Mouse (Mus musculus): ENCODE results near the gene Ces2e. TPM values are rescaled to one million over a fixed set of nuclear protein-coding genes. Genes with fewer than 3 reads are reported as not detected.

Ces2e gene
- polyA plus RNA-seq, 1 experiment from 2014 or later: 0.73 TPM

DNA sequence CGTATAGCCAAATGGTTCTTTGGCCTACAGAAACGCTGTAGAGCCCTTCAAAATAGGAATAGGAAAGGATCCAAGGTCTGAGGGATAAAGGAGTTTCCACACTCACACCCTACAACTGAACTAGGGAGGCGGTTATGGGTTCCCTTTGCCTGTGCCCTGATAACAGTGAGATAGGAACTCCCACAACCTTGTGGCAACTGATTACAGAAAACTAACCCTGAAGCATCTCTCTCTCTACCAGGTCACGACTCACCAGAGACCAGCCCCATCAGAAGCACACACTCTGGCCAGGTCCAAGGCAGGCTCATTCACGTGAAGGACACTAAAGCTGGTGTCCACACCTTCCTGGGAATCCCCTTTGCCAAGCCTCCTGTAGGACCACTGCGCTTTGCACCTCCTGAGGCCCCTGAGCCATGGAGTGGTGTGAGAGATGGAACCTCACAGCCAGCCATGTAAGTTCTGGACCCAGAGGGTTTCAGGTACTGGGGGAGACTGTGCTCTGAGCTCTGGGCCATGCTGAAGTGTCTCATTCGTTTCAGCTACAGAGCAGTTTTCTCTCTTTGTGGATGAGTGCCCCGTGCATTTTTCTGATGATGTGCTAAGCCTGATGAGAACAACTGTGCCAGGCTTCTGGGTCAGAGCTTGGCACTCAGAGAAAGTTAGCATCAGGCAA is 36.3 kb downstream of the Ces2e start:
- ATAC-seq (ENCODE audit: low read depth) (peak; percentile 99), DNase-seq (peak; percentile 63)
- Histone ChIP-seq H3K4me3 (replicated peaks) (peak overlapping the region; percentile 61), H3K27me3 (no peaks in the 10 kb centered on the region), H3K4me1 (replicated peaks) (peaks cover 33% of the 10 kb centered on the region), H3K9me3 (replicated peaks) (no peaks in the 10 kb centered on the region), H3K27ac (peak overlapping the region; percentile 88), H3K9ac (peak overlapping the region; percentile 77), H3K4me2 (peak overlapping the region; percentile 64), H3K36me3 (peaks cover 35% of the 10 kb centered on the region)
- WGBS (ENCODE audit: insufficient replicate concordance): 32% methylated on average over 8 of the region's 8 CpGs

DNA sequence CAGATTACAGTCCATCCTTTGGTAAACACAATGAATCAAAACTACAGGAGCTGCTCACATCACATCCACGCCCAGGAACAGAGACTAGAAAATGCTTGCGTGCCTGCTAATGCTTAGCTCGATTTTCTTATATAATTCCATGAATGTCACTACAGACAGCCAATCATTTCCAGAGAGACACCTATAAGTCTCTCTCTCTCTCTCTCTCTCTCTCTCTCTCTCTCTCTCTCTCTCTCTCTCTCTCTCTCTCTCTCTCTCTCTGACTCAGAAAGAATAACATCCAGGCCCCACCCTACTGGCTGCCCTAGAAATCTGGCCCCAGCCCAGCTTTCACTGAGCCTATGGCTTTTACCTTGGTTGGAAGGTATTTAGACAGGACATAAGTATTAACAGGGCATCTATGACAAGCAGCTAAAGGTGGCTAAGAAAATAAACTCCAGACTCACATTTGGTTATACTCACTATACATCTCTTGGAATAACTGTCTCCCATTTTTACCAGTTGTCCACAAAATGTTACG is 37.4 kb downstream of the Ces2e start:
- Histone ChIP-seq H3K9ac (peak overlapping the region; percentile 77), H3K36me3 (peaks cover 45% of the 10 kb centered on the region), H3K4me2 (peak overlapping the region; percentile 64), H3K9me3 (replicated peaks) (no peaks in the 10 kb centered on the region), H3K4me3 (replicated peaks) (peak overlapping the region; percentile 61), H3K4me1 (replicated peaks) (peaks cover 33% of the 10 kb centered on the region), H3K27me3 (no peaks in the 10 kb centered on the region), H3K27ac (peak overlapping the region; percentile 88)
- DNase-seq (peak; percentile 1), ATAC-seq (ENCODE audit: low read depth) (no peak)
- 53% methylated on average over 4 of the region's 4 CpGs for WGBS (ENCODE audit: insufficient replicate concordance)

DNA sequence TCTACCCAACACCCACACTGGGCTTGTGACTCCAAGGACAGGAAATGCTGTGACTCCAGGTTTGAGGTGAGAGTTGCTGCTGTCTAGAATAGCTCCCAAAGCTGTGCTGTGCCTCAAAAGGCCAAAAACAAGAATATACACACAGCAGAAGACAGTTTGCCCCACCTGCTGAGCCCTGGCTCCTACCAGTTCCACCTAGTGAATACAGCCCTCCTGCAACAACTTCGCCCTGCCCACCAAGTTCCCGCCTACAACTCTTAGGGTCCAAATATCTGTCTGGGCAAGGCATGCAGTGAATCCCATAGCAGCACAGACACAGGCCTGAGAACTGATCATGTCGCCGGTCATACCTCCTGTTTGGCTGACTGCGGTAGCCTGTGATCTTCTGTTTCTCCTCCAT is 58.1 kb downstream of the Ces2e start:
- Histone ChIP-seq H3K4me1 (replicated peaks) (no peaks in the 10 kb centered on the region), H3K4me2 (no peak overlapping the region), H3K27ac (no peak overlapping the region), H3K9me3 (replicated peaks) (no peaks in the 10 kb centered on the region), H3K4me3 (replicated peaks) (no peak overlapping the region), H3K9ac (no peak overlapping the region), H3K27me3 (no peaks in the 10 kb centered on the region), H3K36me3 (no peaks in the 10 kb centered on the region)
- DNase-seq: no peak
- no peak for ATAC-seq (ENCODE audit: low read depth)
- 71% methylated on average over 5 of the region's 5 CpGs for WGBS (ENCODE audit: insufficient replicate concordance)

Other genes starting within 250 kb of the Ces2e start
- 5.9 and 6.7 TPM in 2 replicates for gene Ces2a, start 192.3 kb upstream of the Ces2e start, polyA plus RNA-seq (2015; fragmentation: Nextera tagmentation; extraction: Ambion mirVana)
- gene Ces2b, start 94.7 kb upstream of the Ces2e start, polyA plus RNA-seq (2015; fragmentation: Nextera tagmentation; extraction: Ambion mirVana): 0.06 and 0.16 TPM in 2 replicates
- not detected in 2 replicates for gene Ces2c, start 79.2 kb upstream of the Ces2e start, polyA plus RNA-seq (2015; fragmentation: Nextera tagmentation; extraction: Ambion mirVana)
- gene Ces2f, start 21.1 kb downstream of the Ces2e start, polyA plus RNA-seq (2015; fragmentation: Nextera tagmentation; extraction: Ambion mirVana): not detected in 2 replicates
- gene Ces2g, start 35.5 kb downstream of the Ces2e start, polyA plus RNA-seq (2015; fragmentation: Nextera tagmentation; extraction: Ambion mirVana): 10.2 and 11.7 TPM in 2 replicates
- 0.05 TPM in 1 of 2 replicates, not detected in the other for gene Ces2h, start 74.6 kb downstream of the Ces2e start, polyA plus RNA-seq (2015; fragmentation: Nextera tagmentation; extraction: Ambion mirVana)
- gene Ces3a, start 122.3 kb downstream of the Ces2e start, polyA plus RNA-seq (2015; fragmentation: Nextera tagmentation; extraction: Ambion mirVana): 0.09 and 0.24 TPM in 2 replicates
- not detected in 2 replicates for gene Ces3b, start 157.5 kb downstream of the Ces2e start, polyA plus RNA-seq (2015; fragmentation: Nextera tagmentation; extraction: Ambion mirVana)
- gene Ces4a, start 205.5 kb downstream of the Ces2e start, polyA plus RNA-seq (2015; fragmentation: Nextera tagmentation; extraction: Ambion mirVana): not detected in 2 replicates
- 8.9 and 11.5 TPM in 2 replicates for gene Cbfb, start 244.4 kb downstream of the Ces2e start, polyA plus RNA-seq (2015; fragmentation: Nextera tagmentation; extraction: Ambion mirVana)

All from liver, embryonic 13.5 days (tissue).